Mouse (Mus musculus) hindbrain, embryonic 11.5 days (tissue): ENCODE results near the gene Slc15a5. TPM values are rescaled to one million over a fixed set of nuclear protein-coding genes. Genes with fewer than 3 reads are reported as not detected.

Experiments used
- ATAC-seq: fragments of 200-750 bp; cut with Nextera tagmentation; 2 replicates; pipeline ENCODE4 v1.8.0; 2017; ENCODE audit warnings: mild to moderate bottlenecking, moderate TSS enrichment, moderate library complexity; ENCODE audit not compliant: low FRiP score
- DNase-seq: peaks from one replicate; pipeline ENCODE4 v3.0.0-alpha.2; 2015; ENCODE audit warnings: low spot score
- H3K27ac ChIP-seq: fragments of 300-500 bp; sonication (generic); 2 replicates; pipeline ENCODE4 v1.5.1; 2014; ENCODE audit warnings: mild to moderate bottlenecking, low read depth, low read length
- H3K27me3 ChIP-seq: fragments of 300-500 bp; sonication (generic); 2 replicates; pipeline ENCODE4 v1.6.1; 2014; ENCODE audit warnings: mild to moderate bottlenecking, low read length, moderate library complexity, mixed read lengths; ENCODE audit not compliant: control insufficient read depth, insufficient read depth
- H3K36me3 ChIP-seq: fragments of 300-500 bp; sonication (generic); 2 replicates; pipeline ENCODE4 v1.6.1; 2014; ENCODE audit warnings: mild to moderate bottlenecking, low read length, moderate library complexity, mixed read lengths; ENCODE audit not compliant: control insufficient read depth, insufficient read depth
- H3K4me1 ChIP-seq: fragments of 300-500 bp; sonication (generic); replicated peaks from 2 replicates; pipeline ENCODE4 v1.6.1; 2014; ENCODE audit warnings: low read length, mixed read lengths; ENCODE audit not compliant: control insufficient read depth, insufficient read depth
- H3K4me2 ChIP-seq: fragments of 300-500 bp; sonication (generic); replicated peaks from 2 replicates; pipeline ENCODE4 v1.6.1; 2014; ENCODE audit warnings: mild to moderate bottlenecking, low read depth, low read length
- H3K4me3 ChIP-seq: fragments of 300-500 bp; sonication (generic); 2 replicates; pipeline ENCODE4 v1.5.1; 2014; ENCODE audit warnings: low read depth, low read length
- H3K9ac ChIP-seq: fragments of 300-500 bp; sonication (generic); 2 replicates; pipeline ENCODE4 v1.6.1; 2014; ENCODE audit warnings: low read depth, low read length
- H3K9me3 ChIP-seq: fragments of 300-500 bp; sonication (generic); 2 replicates; pipeline ENCODE4 v1.6.1; 2016; ENCODE audit warnings: low read length; ENCODE audit not compliant: control insufficient read depth
- WGBS: fragments of 180-500 bp; shearing (Covaris S2); extraction: QIAGEN DNeasy Blood & Tissue Kit; methylation state at CpG from one replicate; pipeline ENCODE4 v1.1.7; 2014; 5-methylcytosine and 5-hydroxymethylcytosine counted together
- polyA plus RNA-seq: library from polyadenylated mRNA; unstranded; fragments of >200 nt; fragmentation: Nextera tagmentation; extraction: Ambion mirVana; gene quantifications from 2 replicates; pipeline ENCODE4 v1.2.1, GENCODE M21; 2014

The Slc15a5 gene
- polyA plus RNA-seq, 1 experiment from 2014 or later, result not detected

DNA sequence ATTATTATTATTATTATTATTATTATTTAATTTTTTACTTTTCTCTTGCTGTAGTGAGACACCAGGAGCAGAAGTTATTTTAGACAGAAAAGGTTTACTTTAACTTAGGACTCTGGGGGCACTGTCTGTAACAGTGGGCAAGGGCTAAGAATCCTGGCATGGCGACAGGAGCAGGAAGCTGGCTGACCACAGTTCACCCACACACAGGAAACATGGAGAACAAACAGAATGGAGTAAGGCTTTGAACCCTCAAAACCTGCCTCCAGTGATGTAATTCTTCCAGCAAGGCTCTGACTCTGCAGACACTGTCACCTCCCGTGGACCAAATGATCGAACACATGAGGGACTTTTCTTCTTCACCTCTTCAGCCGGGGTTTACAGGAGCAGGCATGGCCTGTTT is 37.9 kb downstream of the Slc15a5 start:
- 92% methylated on average over 4 of the region's 4 CpGs for WGBS
- H3K4me1 ChIP-seq, result no peaks in the 10 kb centered on the region
- no peak overlapping the region for H3K4me3 ChIP-seq
- no peak overlapping the region for H3K9ac ChIP-seq
- no peaks in the 10 kb centered on the region; the same call in 1 of the 2 replicates for H3K9me3 ChIP-seq
- DNase-seq (no peak), ATAC-seq (no peak)
- no peaks in the 10 kb centered on the region for H3K36me3 ChIP-seq
- no peaks in the 10 kb centered on the region for H3K27me3 ChIP-seq
- H3K27ac ChIP-seq, result no peak overlapping the region
- no peak overlapping the region for H3K4me2 ChIP-seq

DNA sequence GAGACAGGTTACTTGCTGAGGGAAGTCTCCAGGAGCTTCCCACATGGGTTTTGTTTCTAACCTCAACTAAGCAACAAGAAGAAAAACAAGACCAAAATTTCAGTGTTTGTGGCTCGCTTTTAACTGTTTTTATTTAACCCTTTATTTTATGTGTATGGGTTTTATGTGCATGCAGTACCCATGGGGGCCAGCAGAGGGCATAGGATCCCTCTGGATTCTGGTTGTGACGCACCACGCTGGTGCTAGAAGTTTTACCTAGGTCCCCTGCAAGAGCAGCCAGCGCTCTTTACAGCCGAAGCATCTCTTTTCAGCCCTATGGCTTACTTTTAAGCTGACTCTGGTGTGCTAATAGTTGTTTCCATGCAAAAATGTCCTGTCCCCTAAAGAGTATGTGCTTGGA is 42.1 kb downstream of the Slc15a5 start:
- H3K27ac ChIP-seq, result no peak overlapping the region
- H3K27me3 ChIP-seq, result no peaks in the 10 kb centered on the region
- no peaks in the 10 kb centered on the region for H3K36me3 ChIP-seq
- no peak overlapping the region for H3K4me3 ChIP-seq
- no peak overlapping the region for H3K9ac ChIP-seq
- H3K4me2 ChIP-seq, result no peak overlapping the region
- no peak for DNase-seq
- no peak for ATAC-seq
- 91% methylated on average over 5 of the region's 5 CpGs for WGBS
- no peaks in the 10 kb centered on the region for H3K9me3 ChIP-seq
- no peaks in the 10 kb centered on the region for H3K4me1 ChIP-seq

DNA sequence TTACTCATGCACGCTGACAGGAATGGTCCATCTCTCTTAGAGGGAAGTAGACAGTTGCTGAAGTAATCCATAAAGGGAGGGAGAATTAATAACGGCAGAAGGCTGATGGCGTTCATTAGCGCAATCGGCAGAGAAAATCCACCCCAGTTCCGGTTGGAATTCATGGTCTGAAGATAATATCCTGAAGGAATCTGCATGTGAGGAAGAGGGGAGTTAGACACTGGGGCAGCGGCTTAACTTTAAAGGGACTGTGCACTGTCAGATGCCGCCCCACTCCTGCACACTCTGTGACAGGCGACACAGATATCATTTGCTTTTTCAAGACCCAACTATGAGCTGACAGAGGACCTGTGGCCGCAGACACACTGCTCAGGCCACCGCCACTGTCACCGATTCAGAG is 42.8 kb downstream of the Slc15a5 start:
- DNase-seq (no peak), ATAC-seq (no peak)
- H3K4me1 ChIP-seq, result no peaks in the 10 kb centered on the region
- H3K9ac ChIP-seq, result no peak overlapping the region
- 93% methylated on average over 12 of the region's 12 CpGs for WGBS
- H3K27ac ChIP-seq, result no peak overlapping the region
- H3K4me3 ChIP-seq, result no peak overlapping the region
- H3K27me3 ChIP-seq, result no peaks in the 10 kb centered on the region
- H3K36me3 ChIP-seq, result no peaks in the 10 kb centered on the region
- no peaks in the 10 kb centered on the region for H3K9me3 ChIP-seq
- H3K4me2 ChIP-seq, result no peak overlapping the region

DNA sequence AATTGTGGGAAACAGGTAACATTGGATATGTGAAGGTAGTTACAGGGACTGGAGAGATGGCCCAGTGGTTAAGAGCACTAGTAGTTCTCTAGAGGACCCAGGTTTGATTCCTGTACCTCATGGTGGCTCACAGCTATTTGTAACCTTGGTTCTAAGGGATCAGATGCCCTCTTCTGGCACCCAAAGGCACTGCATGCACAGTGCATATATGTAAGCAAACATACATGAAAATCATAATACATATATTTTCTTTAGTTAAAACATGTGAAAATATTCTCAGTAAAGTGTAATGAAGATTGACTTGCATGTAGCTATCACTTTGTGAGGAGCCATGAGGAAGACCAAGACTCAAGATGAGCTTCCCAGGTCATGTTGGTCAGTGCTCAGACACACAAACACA is 62.8 kb downstream of the Slc15a5 start:
- DNase-seq, result no peak
- no peaks in the 10 kb centered on the region for H3K36me3 ChIP-seq
- ATAC-seq, result no peak
- H3K27me3 ChIP-seq, result no peaks in the 10 kb centered on the region
- H3K9ac ChIP-seq, result no peak overlapping the region
- H3K27ac ChIP-seq, result no peak overlapping the region
- H3K4me3 ChIP-seq, result no peak overlapping the region
- H3K4me1 ChIP-seq, result no peaks in the 10 kb centered on the region
- no peak overlapping the region for H3K4me2 ChIP-seq
- no peaks in the 10 kb centered on the region for H3K9me3 ChIP-seq

GRCm38 (mm10) chr6:138014976-138015674 is 64.6 kb downstream of the Slc15a5 start:
- Histone ChIP-seq H3K27me3 (no peaks in the 10 kb centered on the region), H3K4me2 (no peak overlapping the region), H3K36me3 (no peaks in the 10 kb centered on the region), H3K27ac (no peak overlapping the region), H3K4me3 (no peak overlapping the region), H3K4me1 (no peaks in the 10 kb centered on the region), H3K9me3 (no peaks in the 10 kb centered on the region), H3K9ac (no peak overlapping the region)
- WGBS, result 88% methylated on average over 16 of the region's 16 CpGs
- ATAC-seq, result no peak
- no peak for DNase-seq

- Histone ChIP-seq H3K9ac (no peak overlapping the region), H3K27me3 (no peaks in the 10 kb centered on the region), H3K9me3 (no peaks in the 10 kb centered on the region), H3K4me2 (no peak overlapping the region), H3K4me1 (no peaks in the 10 kb centered on the region), H3K27ac (no peak overlapping the region), H3K4me3 (no peak overlapping the region), H3K36me3 (no peaks in the 10 kb centered on the region)
- DNase-seq (no peak), ATAC-seq (no peak)
- WGBS, result 79% methylated on average over 6 of the region's 6 CpGs
These were observed 67.8 kb downstream of the Slc15a5 start for GRCm38 (mm10) chr6:138011955-138012354.

GRCm38 (mm10) chr6:138007705-138008104 is 72.0 kb downstream of the Slc15a5 start:
- ATAC-seq, result no peak
- WGBS, result 85% methylated on average over 6 of the region's 6 CpGs
- no peaks in the 10 kb centered on the region for H3K36me3 ChIP-seq

DNA sequence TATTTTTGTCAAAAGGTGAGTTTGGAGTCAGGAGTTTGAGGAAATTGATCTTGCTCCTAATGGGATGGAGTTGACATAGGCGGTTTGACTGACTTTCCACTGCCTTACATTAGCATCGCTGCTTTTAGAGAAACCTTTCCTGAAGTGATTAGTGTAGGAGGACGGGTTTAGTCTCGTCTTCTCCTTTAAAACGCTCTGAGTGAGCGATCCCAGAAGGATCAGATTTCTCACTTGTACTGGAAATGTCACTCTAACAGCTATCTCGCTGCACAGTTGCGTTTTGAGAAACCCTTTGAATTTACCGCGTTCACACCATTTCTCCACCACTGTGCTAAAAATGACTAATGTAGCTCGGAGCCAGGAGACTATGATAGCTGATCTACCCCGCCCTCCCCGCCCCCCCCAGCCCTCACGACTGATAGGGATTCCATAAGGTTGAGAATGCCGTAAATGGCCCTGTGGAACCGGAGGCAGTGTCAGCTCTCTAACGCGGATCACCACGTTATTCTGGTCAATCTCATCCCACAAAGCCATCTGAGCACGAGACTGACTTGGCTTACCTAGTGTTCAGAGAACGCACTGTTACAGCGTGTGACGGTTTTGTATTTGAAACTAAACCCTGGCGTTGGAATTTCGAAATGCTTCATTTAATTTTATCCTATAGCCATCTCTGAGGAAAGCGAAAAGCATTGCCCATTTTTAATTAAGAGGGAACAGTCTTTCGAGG is 73.0 kb downstream of the Slc15a5 start:
- H3K4me2 ChIP-seq, result no peak overlapping the region
- WGBS, result 84% methylated on average over 27 of the region's 27 CpGs
- no peaks in the 10 kb centered on the region for H3K36me3 ChIP-seq
- no peaks in the 10 kb centered on the region for H3K27me3 ChIP-seq
- H3K27ac ChIP-seq, result no peak overlapping the region
- ATAC-seq, result no peak
- H3K9me3 ChIP-seq, result no peaks in the 10 kb centered on the region
- no peak overlapping the region for H3K9ac ChIP-seq
- H3K4me3 ChIP-seq, result no peak overlapping the region
- no peaks in the 10 kb centered on the region for H3K4me1 ChIP-seq
- DNase-seq, result no peak

More at GRCm38 (mm10) chr6:138007705-138008104, 72.0 kb downstream of the Slc15a5 start:
- Histone ChIP-seq H3K27ac (no peak overlapping the region), H3K4me3 (no peak overlapping the region), H3K27me3 (no peaks in the 10 kb centered on the region), H3K9ac (no peak overlapping the region), H3K9me3 (no peaks in the 10 kb centered on the region), H3K4me1 (no peaks in the 10 kb centered on the region), H3K4me2 (no peak overlapping the region)
- no peak for DNase-seq

GRCm38 (mm10) chr6:137989853-137990252 is 89.9 kb downstream of the Slc15a5 start:
- Histone ChIP-seq H3K9ac (no peak overlapping the region), H3K36me3 (no peaks in the 10 kb centered on the region), H3K4me1 (no peaks in the 10 kb centered on the region), H3K4me2 (no peak overlapping the region), H3K27ac (no peak overlapping the region), H3K9me3 (no peaks in the 10 kb centered on the region), H3K27me3 (no peaks in the 10 kb centered on the region), H3K4me3 (no peak overlapping the region)
- ATAC-seq (0 out of 2 replicates have a peak, but pooled peaks have one; percentile 17), DNase-seq (peak; percentile 15)
